Mouse (Mus musculus) telencephalon, adult 2 months (tissue): Measurements from ENCODE around the gene Raph1.
A peak's percentile ranks its signal among the peaks of the same experiment; 100 is the strongest.
"Not testable (repeated sequence)": the region's sequence is repeated elsewhere in the genome, so short reads cannot be mapped to it uniquely, and the experiment has no call there.

Experiments used
- DNase-seq: peaks from one replicate; pipeline ENCODE4 v3.0.0-alpha.2; 2011; ENCODE audit warnings: low read depth, low spot score

Raph1 gene

GRCm38 (mm10) chr1:60565270-60565920, 1.5 kb downstream of the Raph1 start:
- peak; percentile 34 for DNase-seq

- DNase-seq: no peak
Observed at GRCm38 (mm10) chr1:60564691-60565090, 2.2 kb downstream of the Raph1 start.

DNA sequence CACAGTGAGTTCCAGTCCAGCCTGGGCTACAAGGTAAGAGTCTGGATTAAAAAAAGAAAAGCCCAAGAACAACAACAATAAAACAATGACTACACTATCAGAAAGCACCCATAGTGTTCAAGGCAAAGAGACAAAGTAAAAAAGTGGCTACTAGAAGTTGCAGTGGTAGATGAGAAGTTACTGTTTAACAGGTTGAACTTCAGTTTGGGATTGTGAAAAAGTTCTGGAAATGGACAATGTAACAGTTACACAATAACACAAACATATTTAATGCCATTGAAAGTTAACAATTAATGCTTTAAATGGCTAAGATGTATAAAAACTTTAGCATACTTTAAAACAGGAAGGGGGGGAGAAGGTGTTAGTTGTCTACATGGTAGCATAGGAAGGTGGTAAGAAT, 3.9 kb downstream of the Raph1 start:
- DNase-seq: no peak

GRCm38 (mm10) chr1:60543681-60544080, 23.2 kb downstream of the Raph1 start:
- no peak for DNase-seq

DNA sequence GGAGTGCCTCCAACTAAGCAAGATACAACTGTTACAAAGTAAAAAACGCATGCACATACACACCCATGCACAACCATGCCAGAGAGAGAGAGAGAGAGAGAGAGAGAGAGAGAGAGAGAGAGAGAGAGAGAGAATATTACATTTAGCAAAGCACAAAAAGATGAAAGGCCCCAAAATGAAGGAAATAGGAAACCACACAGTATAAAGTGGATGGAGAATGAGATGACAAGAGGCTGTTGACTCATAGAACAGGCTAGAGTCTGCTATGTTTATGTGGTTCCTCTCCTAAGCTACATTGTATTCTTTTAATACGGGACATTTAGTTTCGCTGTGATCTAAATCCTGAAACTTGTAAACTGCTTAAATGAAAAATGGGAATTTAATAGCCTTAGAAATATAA, 27.6 kb downstream of the Raph1 start:
- no peak for DNase-seq

GRCm38 (mm10) chr1:60534932-60535331, 32.0 kb downstream of the Raph1 start:
- DNase-seq: no peak

DNA sequence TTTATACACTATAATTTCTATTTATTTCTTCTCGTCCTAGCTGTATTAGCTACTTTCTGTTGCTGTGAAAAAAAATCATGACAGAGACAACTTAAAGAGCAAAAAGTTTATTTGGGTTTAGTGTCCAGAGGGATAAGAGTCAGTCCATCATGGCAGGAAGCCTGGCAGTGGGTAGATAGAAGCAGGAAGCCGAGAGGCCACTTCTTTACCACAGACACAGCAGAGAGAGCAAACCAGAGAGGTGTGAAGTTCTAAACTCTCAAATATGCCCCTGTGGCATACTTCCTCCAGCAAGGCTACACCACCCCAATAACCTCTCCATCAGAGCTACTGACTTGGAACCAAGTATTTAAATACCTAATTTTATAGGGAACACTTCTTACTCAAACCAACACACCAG, 36.3 kb downstream of the Raph1 start:
- no peak for DNase-seq

- no peak for DNase-seq
Observed at GRCm38 (mm10) chr1:60530107-60530506, 36.8 kb downstream of the Raph1 start.

- DNase-seq: no peak
Observed at GRCm38 (mm10) chr1:60510584-60510983, 56.3 kb downstream of the Raph1 start.

DNA sequence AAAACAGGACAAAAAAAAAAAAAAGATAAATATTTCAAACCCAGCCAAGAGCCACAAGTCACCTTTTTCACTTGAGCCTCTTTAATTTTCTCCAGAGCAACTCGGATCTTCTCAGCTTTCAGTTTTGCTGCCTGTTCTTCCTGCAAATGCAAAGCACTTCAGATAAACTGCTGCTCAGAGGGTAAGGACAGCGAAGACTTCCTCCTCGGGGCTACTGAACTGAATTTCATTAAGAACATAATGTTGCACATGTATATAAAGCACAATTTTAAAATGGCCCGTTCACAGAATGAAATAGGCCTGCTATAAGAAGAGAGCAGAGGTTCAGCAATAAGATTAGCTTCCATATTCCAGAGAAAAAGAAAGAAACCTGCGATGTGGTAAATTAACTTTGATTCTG, 63.4 kb downstream of the Raph1 start:
- no peak for DNase-seq

DNA sequence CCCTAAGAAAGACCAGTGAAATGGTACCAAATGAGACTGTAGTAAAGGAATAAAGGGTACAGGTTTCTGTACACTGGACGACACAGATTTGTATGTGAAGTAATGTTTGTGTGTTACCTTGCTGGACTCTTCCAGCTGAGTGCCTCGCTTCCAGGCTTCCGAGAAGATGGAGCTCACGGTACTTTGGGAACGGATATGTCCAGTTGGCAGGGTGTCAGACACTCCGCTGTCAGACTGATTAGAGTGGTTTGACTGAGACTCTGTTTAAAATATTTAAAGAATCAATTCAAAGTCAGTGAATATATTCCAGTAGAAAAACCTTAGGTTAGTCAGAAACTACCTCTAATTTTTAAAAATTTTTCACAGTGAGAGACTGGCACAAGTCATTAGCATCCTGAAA, 73.5 kb downstream of the Raph1 start:
- no peak for DNase-seq

GRCm38 (mm10) chr1:60492404-60492803, 74.5 kb downstream of the Raph1 start:
- DNase-seq: no peak

- DNase-seq: no peak
Observed at GRCm38 (mm10) chr1:60490510-60490909, 76.4 kb downstream of the Raph1 start.

GRCm38 (mm10) chr1:60489660-60490059, 77.2 kb downstream of the Raph1 start:
- no peak for DNase-seq

DNA sequence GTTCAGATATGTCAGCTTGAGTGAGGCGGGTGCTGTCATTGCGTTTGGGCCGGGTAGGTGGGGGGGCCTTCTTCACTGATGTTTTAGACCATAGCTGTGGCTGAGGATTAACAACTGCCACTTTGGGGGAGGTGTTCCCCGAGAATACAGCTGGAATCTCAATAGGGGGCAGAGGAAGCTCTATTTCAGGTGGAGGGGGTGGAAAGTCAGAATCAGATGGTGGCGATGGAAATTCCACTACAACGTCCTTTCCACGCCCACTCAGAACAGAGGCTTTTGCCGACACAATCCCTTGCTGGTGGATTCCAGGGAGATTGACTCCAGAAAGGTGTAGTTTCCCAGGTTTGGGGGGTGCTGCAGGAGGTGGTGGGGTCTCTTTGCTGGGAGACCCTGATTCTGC, 78.3 kb downstream of the Raph1 start:
- peak; percentile 45 for DNase-seq

- no peak for DNase-seq
Observed at GRCm38 (mm10) chr1:60485649-60486048, 81.3 kb downstream of the Raph1 start.

DNA sequence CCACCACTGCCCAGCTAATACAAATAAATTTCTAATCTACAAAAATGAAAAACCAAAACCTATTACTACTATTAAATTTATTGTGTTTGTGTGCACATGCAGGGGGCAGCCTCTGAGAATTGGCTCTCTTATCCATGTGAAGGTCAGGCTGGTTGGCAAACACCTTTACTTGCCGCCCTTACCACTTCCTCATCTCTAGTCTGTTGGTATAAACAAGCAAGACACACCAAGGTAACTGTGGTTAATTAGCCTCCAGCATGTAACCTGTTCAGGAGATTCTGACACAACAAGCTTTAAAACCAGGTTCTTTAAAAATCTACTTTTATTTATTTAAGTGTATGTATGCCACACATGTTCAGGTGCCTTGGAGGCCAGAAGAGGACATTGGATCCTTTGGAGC, 84.0 kb downstream of the Raph1 start:
- DNase-seq: no peak

DNA sequence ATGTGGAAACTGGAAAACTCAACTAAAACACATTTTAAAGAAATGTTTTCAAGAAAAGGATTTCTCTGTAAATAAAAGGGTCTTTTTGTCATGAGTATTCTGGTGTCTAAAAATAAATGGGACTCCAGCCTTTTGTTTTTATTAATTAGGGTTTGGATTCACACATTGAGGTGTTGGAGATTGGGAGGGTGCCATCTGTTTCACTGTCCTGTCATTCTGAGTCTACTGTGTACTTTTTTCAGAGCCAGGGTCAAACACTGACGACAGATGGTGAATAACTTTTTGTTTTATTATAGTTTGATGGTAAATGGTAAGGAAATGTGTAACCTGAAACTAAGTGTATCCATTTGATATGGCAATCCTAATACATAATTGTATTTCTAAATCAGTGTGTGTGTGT, 85.3 kb downstream of the Raph1 start:
- DNase-seq: no peak

- DNase-seq: no peak
Observed at GRCm38 (mm10) chr1:60470541-60470940, 96.4 kb downstream of the Raph1 start.

GRCm38 (mm10) chr1:60469491-60469890, 97.4 kb downstream of the Raph1 start:
- DNase-seq: peak; percentile 70

- DNase-seq: no peak
Observed at GRCm38 (mm10) chr1:60460623-60461022, 106.3 kb downstream of the Raph1 start.

DNA sequence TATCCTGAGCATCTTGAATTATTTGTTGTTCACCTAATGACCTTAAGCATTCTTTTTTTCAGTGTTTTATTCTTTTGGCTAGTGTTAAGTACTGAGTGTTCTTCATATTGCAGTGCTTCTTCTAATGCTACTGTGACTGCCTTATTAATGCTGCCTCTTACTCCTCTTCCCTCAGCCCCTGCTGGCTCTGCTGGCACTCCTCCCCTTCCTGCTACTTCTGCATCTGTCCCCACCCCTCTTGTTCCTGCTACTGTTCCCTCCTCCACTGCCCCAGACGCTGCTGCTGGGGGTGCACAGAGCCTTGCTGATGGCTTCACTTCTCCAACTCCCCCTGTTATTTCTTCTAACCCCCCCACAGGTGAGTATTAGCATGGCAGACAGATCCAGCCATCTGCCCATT, 117.0 kb downstream of the Raph1 start:
- no peak for DNase-seq

GRCm38 (mm10) chr1:60447067-60447466, 119.8 kb downstream of the Raph1 start:
- DNase-seq: no peak

DNA sequence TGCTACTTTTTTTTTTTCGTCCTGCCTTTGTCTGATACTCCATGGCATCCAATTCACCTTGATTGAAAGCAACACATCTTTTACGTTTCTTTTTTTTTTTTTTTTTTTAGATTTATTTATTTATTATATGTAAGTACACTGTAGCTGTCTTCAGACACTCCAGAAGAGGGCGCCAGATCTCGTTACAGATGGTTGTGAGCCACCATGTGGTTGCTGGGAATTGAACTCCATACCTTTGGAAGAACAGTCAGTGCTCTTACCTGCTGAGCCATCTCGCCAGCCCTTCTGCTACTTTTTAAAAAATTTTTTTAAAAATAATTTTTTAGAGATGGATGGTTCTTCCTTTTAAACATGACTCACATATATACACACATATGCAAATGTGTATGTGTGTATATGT, 125.5 kb downstream of the Raph1 start:
- not testable (repeated sequence) for DNase-seq
